Mouse (Mus musculus): ENCODE measurements at regions not wholly inside any gene's neighbourhood (a gene's known extent, or its start where the extent isn't known, plus 50 kb on each side); places are given as distances from the start of the nearest gene placed in this dataset.

- TF ChIP-seq CTCF (IDR thresholded peaks at IDR 0.05; ENCODE audit: low read depth) (no peak), EP300 (IDR thresholded peaks at IDR 0.05; ENCODE audit: low read depth) (no peak)
Observed at GRCm38 (mm10) chr6:48198806-48199205, 112.4 kb upstream of the Zfp746 start.
